Mouse (Mus musculus) liver, embryonic 14.5 days (tissue): ENCODE data around the gene Cyp17a1.

Experiments
- CTCF ChIP-seq: IDR thresholded peaks from 2 replicates; pipeline ENCODE4 v1.5.1; 2016; ENCODE audit warnings: antibody characterized with exemption, low read depth, control low read depth
- EP300 ChIP-seq: IDR thresholded peaks from 2 replicates; pipeline ENCODE4 v1.6.1; 2016; ENCODE audit warnings: antibody characterized with exemption, low read depth

DNA sequence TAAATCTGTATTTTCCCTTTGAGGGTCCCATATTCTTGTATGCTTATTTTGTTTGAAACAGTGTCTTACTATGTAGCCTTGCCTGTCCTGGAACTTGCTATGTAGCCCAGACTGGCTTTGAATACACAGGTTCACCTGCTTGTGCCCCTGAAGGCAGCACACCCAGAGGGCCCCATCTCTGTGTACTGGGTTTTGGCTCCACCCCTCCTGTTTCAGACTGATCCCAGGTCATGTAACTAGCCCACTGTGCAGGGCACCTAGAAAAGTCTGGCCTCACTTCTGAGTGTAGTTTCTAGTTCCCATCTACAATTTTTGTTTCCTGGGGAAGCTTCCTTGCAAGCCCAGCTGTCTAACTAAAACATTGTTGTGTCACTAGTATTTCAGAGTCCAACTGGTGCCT, 33.9 kb downstream of the Cyp17a1 start:
- TF ChIP-seq CTCF (no peak), EP300 (no peak)
